Mouse (Mus musculus) c-Kit-negative CD71-positive TER-119-positive erythroid progenitor cells, embryonic 14.5 days (primary cell): Measurements from ENCODE around the gene Rsrc1.
"Not testable (repeated sequence)": the region's sequence is repeated elsewhere in the genome, so short reads cannot be mapped to it uniquely, and the experiment has no call there.

Experiments used
- DNase-seq: peaks from one replicate; pipeline ENCODE4 v3.0.0-alpha.2; 2013; ENCODE audit warnings: low read depth, low spot score

Gene Rsrc1

DNA sequence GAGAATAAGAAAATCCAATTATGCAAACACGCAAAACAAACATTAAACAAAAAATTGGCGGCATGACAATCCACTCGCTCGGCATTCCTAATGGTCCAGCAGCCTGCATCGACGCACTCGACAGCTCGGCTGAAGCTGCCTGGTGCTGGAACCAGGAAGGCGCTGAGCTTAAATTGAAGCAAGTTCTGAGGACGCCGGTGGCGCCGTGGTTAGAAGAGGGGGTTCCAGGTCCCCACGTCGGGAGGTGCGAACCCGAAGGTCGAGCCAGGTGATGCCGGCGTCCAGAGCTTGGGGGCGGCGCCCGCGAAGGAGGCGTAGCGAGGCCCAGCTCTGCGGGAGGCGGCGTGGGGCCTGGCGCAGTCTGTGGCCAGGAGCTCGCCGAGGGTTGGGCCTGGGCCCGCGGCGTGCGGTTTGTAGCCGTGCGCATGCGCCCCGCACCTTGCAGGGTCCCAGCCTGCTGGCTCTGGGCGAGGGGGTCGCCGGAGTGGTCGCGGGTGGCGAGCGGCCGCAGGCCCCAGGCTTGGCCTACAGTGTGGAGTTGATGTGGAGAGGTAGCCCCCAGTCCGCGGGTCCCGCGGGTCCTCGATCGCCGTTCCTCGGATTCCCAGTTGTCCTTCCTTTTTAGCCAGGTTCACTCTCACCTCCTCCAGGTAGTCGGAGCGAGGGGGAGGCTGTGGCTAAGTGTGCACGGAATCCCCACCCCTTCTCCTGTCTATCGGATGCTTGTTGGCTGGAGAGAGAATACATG, 4.5 kb downstream of the Rsrc1 start:
- DNase-seq, result peak; percentile 2

DNA sequence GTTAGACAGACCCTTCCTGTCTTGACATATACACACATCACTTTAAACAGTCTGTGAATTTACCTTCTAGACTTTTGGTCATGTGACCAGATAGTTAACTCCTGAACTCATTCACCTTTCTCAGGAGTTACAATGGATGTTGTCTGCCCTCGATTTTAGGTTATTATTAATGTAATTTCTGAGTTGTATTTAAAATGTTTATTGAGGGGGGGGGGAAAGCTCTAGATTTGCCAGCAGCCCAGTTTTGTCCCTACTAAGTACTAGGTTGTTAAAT, 5.0 kb downstream of the Rsrc1 start:
- DNase-seq, result no peak

DNA sequence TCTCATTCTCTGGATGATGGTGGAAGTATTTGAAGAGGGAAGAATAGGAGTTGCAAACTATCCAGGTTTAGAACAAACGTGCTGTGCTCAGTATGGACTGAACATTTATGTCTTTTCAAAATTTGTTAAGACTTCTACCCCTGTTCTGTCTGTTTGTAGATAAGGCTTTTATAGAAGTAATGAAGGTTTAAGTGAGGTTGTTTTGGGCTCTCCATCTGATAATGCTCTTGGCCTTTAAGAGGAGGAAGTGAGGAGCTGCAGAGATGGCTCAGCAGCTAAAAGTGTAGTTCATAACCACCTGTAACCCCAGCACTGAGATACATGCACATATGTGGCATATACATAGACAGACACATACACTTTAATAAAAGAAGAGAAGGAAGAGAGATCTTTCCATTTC, 15.6 kb downstream of the Rsrc1 start:
- DNase-seq, result no peak

DNA sequence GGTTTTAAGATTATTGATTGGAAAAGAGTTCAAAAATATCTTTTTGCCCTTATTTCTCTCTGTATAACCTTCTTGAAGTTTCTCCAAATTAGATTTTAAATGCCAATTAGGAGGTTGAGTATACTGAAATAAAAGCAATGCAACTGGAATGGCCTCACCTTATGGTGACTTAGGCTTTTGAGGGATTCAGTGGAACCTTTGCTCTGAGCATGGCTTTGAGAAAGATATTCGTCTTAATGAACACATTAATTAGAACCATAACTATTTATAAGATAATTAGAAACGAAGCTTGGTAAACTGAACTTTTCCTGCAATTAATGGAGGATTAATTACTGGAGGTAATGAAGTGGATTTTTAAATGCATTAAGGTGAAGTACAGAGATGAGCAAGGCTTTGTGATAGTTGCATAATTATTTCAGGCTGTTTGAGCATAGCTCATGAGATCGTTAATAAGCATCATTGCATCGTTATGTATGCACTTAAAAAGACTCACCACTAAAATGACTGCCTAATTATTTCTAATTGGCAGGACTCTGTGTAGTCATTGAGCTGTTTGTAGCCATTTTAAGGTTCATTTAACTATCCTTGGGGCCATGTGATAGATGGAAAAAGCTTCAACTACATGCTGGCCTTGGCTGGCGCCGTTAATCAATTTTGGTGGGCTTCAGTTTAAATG, 55.3 kb downstream of the Rsrc1 start:
- DNase-seq, result no peak

DNA sequence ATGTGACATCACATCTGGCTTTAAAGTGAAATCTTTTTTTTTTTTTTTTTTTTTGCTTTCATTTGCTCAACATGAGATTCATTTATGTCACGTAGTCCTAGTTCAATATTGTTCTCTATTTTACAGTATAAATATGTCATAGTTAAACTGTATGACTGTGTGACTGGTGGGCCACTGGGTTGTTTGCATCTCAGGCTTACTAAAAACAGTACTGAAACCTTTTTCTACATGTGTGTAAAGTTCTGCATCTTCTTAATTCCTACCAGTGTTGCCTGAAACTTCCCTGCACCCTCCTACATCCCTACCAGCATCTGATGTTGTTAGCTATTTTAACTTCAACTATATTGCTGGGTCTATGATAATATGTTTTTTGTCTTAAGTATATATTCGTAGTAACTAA, 78.6 kb downstream of the Rsrc1 start:
- no peak for DNase-seq

DNA sequence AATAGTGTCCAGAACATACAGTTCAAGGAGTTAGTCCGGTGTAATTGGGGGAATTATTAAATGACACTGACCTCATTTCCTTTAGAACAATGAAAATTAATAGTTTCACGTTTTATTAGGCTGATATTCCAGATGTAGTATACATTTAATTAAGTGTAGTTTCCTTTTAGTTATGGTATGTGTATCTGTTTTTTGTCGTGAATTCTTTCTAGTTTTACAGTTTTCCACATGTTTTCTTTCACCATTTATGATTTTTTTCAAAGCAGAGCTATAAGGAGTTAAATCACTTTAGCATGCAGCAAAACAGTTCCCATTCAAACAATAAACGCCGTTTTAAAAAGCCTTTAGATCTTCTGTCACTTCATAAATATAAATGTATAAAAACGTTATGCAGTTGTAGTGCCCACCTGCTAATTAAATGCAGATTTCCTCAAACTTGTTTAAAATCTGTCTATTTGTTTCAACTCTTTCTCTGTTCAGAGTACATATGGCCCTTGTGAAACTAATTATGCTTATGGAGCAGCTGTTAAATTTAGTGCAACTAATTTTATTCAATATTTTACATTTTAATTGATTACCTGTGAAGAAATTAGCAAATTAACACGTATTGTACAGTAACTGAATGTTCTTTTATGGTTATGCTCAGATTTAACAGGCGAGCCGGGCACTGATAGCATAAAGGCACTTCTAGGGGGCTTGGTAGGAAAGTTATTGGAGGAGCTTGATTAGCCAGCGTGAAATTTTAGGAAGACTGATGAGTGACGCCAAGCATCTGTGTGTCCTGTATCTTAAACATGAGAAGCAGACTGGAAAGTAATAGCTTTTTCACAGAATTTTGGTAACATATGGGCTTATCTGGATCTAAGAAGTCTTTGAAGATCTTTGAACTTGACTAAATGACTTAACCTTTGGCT, 89.6 kb downstream of the Rsrc1 start:
- DNase-seq, result no peak

DNA sequence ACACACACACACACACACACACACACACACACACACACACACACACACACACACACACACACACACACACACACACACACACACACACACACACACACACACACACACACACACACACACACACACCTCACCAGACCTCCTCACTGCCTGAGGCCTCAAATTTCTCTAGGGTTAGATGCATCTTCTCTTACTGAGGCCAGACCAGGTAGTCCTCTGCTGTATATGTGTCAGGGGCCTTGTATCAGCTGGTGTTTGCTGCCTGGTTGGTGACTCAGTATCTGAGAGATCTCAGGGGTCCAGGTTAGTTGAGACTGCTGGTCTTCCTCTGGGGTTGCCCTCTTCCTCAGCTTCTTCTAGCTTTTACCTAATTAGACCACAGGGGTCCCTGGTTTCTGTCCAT, 92.5 kb downstream of the Rsrc1 start:
- DNase-seq, result not testable (repeated sequence)

DNA sequence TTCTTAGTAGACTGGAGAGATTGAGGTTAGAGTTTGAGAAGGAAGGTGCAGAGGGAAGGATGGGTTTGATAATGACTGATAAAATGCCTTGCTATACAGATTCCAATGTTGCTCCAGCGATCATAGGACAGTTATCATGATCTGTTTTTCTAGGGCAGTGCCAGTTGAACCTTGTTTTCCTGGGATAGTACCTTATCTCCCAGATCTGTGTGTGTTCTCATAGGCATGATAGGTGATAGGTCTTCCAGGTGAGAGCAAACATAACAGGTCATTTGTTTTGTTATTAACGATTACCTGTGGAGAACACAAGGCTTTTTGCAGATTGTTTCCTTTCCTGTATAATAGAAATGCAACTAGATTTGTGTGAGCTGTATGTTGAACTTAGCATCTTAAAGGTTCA, 94.3 kb downstream of the Rsrc1 start:
- DNase-seq, result no peak

DNA sequence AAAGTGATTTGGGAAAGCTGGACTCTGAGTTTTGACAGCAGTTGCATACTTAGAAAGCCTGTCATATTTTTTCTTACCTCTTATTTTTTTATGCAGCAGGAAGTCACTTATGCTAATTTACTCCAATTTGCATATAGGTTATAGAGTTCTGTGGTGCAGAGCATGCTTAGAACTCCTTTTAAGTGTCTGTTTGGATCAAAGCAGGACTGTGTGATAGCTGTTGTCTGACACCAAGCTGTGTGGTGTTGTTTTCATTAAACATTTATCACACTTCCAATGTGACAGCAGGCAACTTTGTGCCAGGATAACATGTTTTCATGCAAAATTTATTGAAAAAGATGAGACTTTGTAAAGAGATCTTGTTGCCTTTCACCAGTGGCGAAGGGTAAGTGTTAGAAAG, 103.6 kb downstream of the Rsrc1 start:
- DNase-seq, result no peak

DNA sequence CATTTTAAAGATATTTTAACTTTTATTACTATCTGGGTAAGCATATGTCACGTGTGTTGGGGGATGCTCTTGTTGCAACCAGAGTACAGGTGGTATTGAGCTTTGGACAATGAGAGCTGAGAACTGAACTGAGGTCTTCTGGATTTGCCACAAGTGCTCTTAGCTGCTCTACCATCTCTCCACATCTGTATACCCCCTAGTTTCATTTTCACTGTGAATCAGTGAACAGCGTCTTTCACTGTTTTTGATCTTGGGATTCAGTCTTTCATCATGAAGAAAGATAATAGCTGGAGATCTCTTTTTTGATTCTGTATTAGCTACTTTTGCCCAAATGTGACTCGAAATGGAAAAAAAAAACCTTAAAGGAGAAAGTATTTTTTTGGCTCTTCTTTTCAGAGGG, 127.2 kb downstream of the Rsrc1 start:
- no peak for DNase-seq

DNA sequence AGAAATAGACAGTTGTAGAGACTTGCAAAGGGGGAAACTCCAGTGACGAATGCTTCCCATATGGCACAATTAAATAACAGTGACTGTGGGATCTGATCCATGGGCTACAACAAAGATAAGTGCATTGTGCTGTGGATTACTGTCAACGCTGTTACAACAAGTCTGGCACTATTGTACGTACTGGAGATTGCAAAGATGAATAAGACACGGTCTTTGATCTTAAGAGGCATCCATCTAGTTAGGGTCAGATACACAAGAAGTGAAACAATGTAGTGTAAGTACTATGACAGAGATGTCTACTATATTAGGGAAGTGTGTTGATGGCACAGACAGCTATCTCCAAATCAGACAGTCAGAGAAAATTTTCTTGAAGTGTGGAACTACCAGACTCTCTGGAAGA, 135.1 kb downstream of the Rsrc1 start:
- no peak for DNase-seq

DNA sequence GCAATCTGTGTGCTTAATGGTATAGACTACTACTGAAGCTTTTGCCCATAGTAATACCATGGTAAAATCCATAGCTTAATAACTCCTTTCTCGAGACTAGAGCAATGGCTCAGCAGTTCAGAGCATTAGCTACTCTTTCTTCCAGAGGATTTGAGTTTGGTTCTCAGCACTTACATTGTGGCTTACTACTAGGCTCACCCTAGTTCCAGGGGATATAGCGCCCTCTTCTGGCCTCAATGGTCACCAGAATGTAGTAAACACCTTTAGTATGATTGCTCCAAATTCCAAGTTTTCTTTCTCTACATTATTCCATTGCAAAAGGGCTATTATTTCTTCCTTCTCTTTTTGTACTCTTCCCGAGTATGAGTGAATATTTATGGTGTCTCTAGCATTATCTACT, 151.3 kb downstream of the Rsrc1 start:
- DNase-seq, result peak; percentile 0

DNA sequence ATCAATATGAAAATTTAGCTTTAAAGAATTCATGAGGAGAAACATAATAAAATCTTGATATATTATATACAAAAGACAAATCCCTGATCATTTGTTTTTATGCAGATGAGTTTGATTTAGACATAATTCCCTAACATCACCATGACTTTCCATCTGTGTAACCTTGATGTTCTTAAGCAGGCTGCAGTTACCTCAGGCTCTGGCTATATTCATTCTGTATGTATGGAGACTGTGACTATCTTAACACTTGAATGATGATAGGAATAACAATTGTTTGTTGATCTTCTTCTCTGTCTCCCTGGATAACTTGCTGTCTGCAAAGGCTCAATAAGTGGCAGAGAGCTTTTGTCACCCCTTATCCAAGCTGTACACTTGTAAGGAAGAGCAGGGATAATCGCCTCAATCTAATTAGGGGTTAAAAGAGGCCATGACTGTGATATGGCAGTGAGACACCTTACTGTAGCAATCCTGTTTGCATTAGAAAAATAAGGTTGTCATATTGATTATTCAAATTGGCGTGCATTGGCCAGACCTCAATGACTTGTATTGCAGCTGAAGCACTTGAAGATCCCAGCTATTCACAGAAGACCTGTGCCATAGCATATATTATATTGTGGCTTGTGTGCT, 154.7 kb downstream of the Rsrc1 start:
- no peak for DNase-seq

DNA sequence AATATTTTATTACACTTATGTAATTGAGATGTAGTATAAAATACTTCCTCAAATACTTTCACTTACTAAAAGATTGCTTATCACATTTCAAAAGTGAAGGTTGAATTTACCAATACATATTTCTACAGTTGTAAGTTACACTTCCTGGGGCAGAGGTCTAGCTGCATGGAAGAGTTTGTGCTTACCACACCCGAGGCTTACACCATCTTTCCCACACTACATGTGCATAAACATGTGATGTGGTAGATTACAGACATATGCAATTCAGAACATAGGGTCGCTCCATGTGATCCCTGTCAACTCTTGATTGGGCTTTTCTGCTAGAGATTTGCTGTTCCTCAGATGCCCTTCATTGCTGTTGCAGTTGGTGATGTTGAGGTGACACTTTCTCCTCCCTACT, 163.8 kb downstream of the Rsrc1 start:
- no peak for DNase-seq

DNA sequence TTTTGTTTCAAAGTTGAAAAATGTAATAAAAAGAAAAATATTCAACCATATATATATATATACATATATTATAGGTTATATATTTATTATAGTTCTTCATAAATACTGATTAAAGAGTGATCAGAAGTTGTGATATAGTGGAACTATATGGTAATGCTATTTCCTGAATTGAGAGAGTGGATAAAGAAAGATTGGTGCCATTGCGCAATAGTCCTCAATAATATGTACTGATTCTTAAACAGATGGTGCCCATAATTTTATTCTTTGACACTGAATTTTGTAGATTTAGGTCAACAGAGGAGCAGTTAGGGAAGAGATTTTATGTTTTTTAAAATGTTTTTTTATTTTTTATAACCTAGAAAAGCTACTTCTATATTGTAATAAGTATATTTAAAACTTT, 165.1 kb downstream of the Rsrc1 start:
- no peak for DNase-seq

DNA sequence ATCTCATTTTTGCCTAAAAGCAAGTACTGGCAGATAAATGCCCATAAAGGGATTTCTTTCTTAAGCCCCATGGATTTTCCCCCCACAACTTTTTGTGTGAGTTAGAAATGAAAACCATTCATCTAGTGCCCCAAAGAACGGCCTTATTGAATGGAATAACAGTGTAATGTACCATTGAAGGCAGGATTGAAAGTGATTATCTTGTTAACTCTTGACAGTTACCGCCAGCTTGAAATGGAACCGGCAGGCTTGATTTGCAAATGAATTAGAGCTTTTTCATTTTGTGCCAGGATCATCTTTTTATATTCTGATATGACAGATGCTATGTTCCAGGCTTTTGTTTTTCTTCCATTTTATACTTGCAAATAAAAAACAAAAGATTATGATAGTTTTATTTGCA, 166.1 kb downstream of the Rsrc1 start:
- no peak for DNase-seq

DNA sequence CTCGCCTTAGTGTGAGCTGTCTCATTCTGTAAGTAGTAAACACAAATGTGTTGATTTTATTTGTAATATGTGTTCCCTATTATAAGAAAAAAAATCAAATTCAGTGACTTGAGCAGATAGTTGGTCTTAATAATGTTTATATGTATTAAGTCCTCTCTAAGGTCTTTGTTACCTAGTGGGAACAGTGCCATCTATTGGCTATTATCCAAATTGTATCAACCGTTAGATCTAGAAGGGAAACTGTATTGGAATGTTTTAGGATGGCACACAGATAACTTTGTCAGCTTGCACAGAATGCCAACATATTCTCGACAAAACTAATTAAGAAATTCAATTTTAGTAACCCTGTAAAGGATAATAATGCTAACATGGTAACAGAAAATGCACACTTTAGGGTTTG, 216.0 kb downstream of the Rsrc1 start:
- DNase-seq, result no peak

DNA sequence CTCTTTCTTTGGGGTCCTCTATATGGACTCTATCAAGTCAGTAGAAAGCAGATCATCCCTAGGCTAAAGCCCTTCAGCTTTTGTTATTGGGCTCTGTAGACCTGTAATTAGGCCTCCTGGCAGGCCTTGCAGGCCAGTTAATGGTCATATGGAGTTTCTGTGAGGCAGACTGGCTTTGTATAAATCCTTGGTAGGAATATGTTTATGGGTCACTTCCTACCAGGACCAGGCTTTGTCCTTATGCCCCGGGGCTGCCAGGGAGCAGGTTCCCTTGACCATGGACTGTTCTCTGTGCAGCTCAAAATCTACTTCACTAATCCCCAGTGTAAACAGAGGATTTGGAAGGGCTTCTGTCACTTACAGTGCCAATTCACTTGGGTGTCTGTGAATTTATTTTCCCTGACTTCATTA, 231.9 kb downstream of the Rsrc1 start:
- DNase-seq, result no peak

DNA sequence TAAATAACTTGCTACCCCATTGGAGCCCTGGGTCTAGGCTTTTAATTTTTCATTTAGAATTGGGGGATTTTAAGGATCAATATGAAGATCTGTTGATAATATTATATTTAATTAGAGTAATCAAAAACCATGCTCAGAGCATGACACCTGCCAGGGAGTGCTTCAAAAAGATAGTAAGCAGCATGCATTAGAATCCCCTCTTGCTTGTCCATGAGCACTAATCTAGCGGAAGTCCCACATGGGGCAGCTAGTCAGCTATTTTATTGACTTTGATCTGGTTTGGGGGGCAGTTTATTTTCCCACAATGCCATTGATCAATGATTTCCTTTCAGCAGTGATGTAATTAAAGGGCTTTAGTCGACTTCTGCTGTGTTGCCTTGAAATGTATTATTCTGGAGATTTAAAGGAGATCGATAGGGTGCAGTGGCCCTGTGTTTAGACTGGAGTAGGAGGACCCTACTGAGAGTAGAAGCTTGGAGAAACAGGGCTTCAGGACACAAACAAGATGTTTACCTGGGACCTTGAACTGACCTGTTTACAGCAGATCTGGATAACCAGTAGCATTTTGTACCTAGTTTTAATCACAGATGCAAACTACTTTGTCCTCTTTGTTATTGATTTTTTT, 251.5 kb downstream of the Rsrc1 start:
- DNase-seq, result no peak

DNA sequence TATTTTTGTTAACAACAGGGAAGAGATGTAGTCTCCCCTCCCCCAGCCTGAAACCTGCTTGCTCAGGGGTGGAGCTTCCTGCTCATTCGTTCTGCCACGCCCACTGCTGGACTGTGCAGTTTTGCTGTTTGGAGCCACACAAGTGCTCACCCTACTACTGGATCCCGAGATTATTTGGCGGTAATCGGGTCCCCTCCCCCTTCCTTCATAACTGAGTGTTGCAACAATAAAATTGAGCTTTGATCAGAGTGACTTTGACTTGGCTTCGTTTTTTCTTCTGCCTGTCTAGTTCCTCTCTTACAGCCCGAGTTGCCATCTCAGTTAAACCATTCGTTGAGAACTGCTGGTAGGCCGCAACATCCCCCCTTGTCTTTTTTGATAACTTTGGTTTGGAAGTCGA, 261.3 kb downstream of the Rsrc1 start:
- DNase-seq, result not testable (repeated sequence)

DNA sequence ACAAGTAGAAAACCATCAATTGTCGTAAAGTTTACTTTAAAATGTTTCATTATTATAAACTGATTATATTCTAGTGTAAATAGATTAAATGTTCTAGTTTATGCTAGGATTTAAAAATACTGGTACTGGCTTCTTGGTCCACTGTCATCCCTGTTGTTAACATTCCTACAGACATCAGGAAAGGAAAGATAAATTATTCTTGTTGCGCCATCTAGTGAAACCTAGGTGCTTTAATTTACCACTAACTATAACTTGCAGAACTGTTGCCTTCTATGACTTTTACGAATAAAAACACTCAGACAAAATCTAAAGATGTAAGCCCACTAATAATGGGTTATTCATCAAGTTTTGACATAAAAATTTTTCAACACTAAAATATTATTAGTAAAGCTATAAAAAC, 286.3 kb downstream of the Rsrc1 start:
- no peak for DNase-seq

DNA sequence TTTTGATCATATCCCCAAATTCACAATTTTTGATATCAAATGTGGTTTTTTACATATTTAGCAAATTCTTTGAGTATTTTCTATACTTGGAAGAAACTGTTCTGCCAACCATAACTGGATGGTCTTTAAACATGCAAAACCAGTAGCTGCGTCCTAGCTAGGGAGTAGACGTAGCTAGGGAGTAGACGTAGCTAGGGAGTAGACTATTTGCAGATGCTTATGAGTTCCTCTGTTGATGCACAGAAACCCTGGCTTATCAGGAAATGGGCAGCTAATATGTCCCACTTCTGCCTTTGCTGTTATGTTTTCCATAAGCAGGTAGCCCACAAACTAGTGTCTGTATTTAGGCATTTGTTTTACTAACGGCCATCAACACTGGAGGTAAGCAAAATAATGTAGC, 298.6 kb downstream of the Rsrc1 start:
- DNase-seq, result peak; percentile 1
